Mouse (Mus musculus): ENCODE measurements at regions not wholly inside any gene's neighbourhood (a gene's known extent, or its start where the extent isn't known, plus 50 kb on each side); places are given as distances from the start of the nearest gene placed in this dataset.

GRCm38 (mm10) chr13:51919937-51920336, 73.5 kb downstream of the Gadd45g start:
- TF ChIP-seq EP300 (IDR thresholded peaks at IDR 0.05; ENCODE audit: low read depth in 1 of 2, low read length in 2 of 2) (no peak), CHD2 (IDR thresholded peaks at IDR 0.05; ENCODE audit: low read length) (no peak), TBP (IDR thresholded peaks at IDR 0.05; ENCODE audit: low read depth, low read length) (no peak), MAFK (IDR thresholded peaks at IDR 0.05; ENCODE audit: borderline replicate concordance, low read depth, low read length) (no peak), SMC3 (IDR thresholded peaks at IDR 0.05; ENCODE audit: low read depth, low read length) (no peak), RAD21 (IDR thresholded peaks at IDR 0.05; ENCODE audit: low read depth, low read length) (no peak), MEF2A (IDR thresholded peaks at IDR 0.05; ENCODE audit: extremely low read depth, insufficient replicate concordance, low read depth, low read length, poor library complexity, severe bottlenecking) (no peak), JUND (IDR thresholded peaks at IDR 0.05; ENCODE audit: low read depth, low read length) (no peak), NRF1 (IDR thresholded peaks at IDR 0.05; ENCODE audit: insufficient read depth, low read depth, low read length, poor library complexity, severe bottlenecking) (no peak)
- Histone ChIP-seq H3K9ac (ENCODE audit: control insufficient read depth, low read depth, low read length, poor library complexity, severe bottlenecking) (no peak overlapping the region), H3K79me2 (ENCODE audit: control insufficient read depth, insufficient read depth, low read length, poor library complexity) (no peaks in the 10 kb centered on the region), H3K4me1 (ENCODE audit: control insufficient read depth in 1 of 2, insufficient read depth in 2 of 2, low read length in 2 of 2) (no peaks in the 10 kb centered on the region), H3K27me3 (ENCODE audit: control insufficient read depth in 1 of 2, insufficient read depth in 2 of 2, low read length in 2 of 2) (no peaks in the 10 kb centered on the region), H3K9me3 (replicated peaks; ENCODE audit: insufficient read depth, low read length) (no peaks in the 10 kb centered on the region), H3K27ac (ENCODE audit: control insufficient read depth, low read depth, low read length) (no peak overlapping the region), H3K4me3 (ENCODE audit: control insufficient read depth in 1 of 2, insufficient read depth in 1 of 2, low read depth in 2 of 2, low read length in 2 of 2) (no peak overlapping the region), H3K36me3 (ENCODE audit: control insufficient read depth in 1 of 2, insufficient read depth in 2 of 2, low read length in 2 of 2) (no peaks in the 10 kb centered on the region)
- DNase-seq (ENCODE audit: low read depth, low spot score) = no peak

GRCm38 (mm10) chr13:51920511-51921351, 74.3 kb downstream of the Gadd45g start:
- H3K27ac ChIP-seq (ENCODE audit: control insufficient read depth, low read depth, low read length) = no peak overlapping the region
- no peaks in the 10 kb centered on the region for H3K27me3 ChIP-seq (ENCODE audit: control insufficient read depth in 1 of 2, insufficient read depth in 2 of 2, low read length in 2 of 2)
- H3K9ac ChIP-seq (ENCODE audit: control insufficient read depth, low read depth, low read length, poor library complexity, severe bottlenecking) = no peak overlapping the region
- no peak for DNase-seq (ENCODE audit: low read depth, low spot score)
- no peak overlapping the region for H3K4me3 ChIP-seq (ENCODE audit: control insufficient read depth in 1 of 2, insufficient read depth in 1 of 2, low read depth in 2 of 2, low read length in 2 of 2)
- no peaks in the 10 kb centered on the region for H3K9me3 ChIP-seq (replicated peaks; ENCODE audit: insufficient read depth, low read length)
- no peaks in the 10 kb centered on the region for H3K4me1 ChIP-seq (ENCODE audit: control insufficient read depth in 1 of 2, insufficient read depth in 2 of 2, low read length in 2 of 2)
- no peaks in the 10 kb centered on the region for H3K79me2 ChIP-seq (ENCODE audit: control insufficient read depth, insufficient read depth, low read length, poor library complexity)
- no peak for TF ChIP-seq ZC3H11A (IDR thresholded peaks at IDR 0.05; ENCODE audit: low read depth, low read length)
- no peak for TF ChIP-seq NRF1 (IDR thresholded peaks at IDR 0.05; ENCODE audit: insufficient read depth, low read depth, low read length, poor library complexity, severe bottlenecking)
- TF ChIP-seq E2F4 (IDR thresholded peaks at IDR 0.05; ENCODE audit: borderline replicate concordance, low read depth, low read length) = no peak
- TF ChIP-seq SMC3 (IDR thresholded peaks at IDR 0.05; ENCODE audit: low read depth, low read length) = no peak
- TF ChIP-seq CHD1 (IDR thresholded peaks at IDR 0.05; ENCODE audit: low read depth, low read length) = no peak
- no peaks in the 10 kb centered on the region for H3K36me3 ChIP-seq (ENCODE audit: control insufficient read depth in 1 of 2, insufficient read depth in 2 of 2, low read length in 2 of 2)

- no peak overlapping the region for H3K27ac ChIP-seq (ENCODE audit: control insufficient read depth, low read depth, low read length)
Observed at GRCm38 (mm10) chr13:51921550-51921949, 75.1 kb downstream of the Gadd45g start.

More at GRCm38 (mm10) chr13:51921550-51921949, 75.1 kb downstream of the Gadd45g start:
- Histone ChIP-seq H3K4me1 (ENCODE audit: control insufficient read depth in 1 of 2, insufficient read depth in 2 of 2, low read length in 2 of 2) (no peaks in the 10 kb centered on the region), H3K9me3 (replicated peaks; ENCODE audit: insufficient read depth, low read length) (no peaks in the 10 kb centered on the region), H3K4me3 (ENCODE audit: control insufficient read depth in 1 of 2, insufficient read depth in 1 of 2, low read depth in 2 of 2, low read length in 2 of 2) (no peak overlapping the region), H3K9ac (ENCODE audit: control insufficient read depth, low read depth, low read length, poor library complexity, severe bottlenecking) (no peak overlapping the region), H3K36me3 (ENCODE audit: control insufficient read depth in 1 of 2, insufficient read depth in 2 of 2, low read length in 2 of 2) (no peaks in the 10 kb centered on the region), H3K79me2 (ENCODE audit: control insufficient read depth, insufficient read depth, low read length, poor library complexity) (no peaks in the 10 kb centered on the region), H3K27me3 (ENCODE audit: control insufficient read depth in 1 of 2, insufficient read depth in 2 of 2, low read length in 2 of 2) (no peaks in the 10 kb centered on the region)
- TF ChIP-seq ZKSCAN1 (IDR thresholded peaks at IDR 0.05; ENCODE audit: low read depth, low read length) (no peak), SMC3 (IDR thresholded peaks at IDR 0.05; ENCODE audit: low read depth, low read length) (no peak), MXI1 (IDR thresholded peaks at IDR 0.05; ENCODE audit: low read depth, low read length) (no peak), USF2 (IDR thresholded peaks at IDR 0.05; ENCODE audit: borderline replicate concordance in 1 of 2, insufficient read depth in 1 of 2, low read depth in 1 of 2, low read length in 2 of 2) (no peak), ELF1 (IDR thresholded peaks at IDR 0.05; ENCODE audit: low read depth, low read length) (no peak), MAX (IDR thresholded peaks at IDR 0.05; ENCODE audit: low read length) (no peak), TCF12 (IDR thresholded peaks at IDR 0.05; ENCODE audit: low read depth, low read length) (no peak), CHD1 (IDR thresholded peaks at IDR 0.05; ENCODE audit: low read depth, low read length) (no peak)
- no peak for DNase-seq (ENCODE audit: low read depth, low spot score)

Data from MEL (cell line).